Mouse (Mus musculus) liver, adult 2 months (tissue): ENCODE measurements around the gene Miox.

Experiments
- CTCF ChIP-seq: fragments of 200-500 bp; IDR thresholded peaks from 2 replicates; pipeline ENCODE4 v1.5.1; 2011; ENCODE audit warnings: low read depth, low read length, control low read depth
- POLR2A ChIP-seq: fragments of 200-500 bp; IDR thresholded peaks from 2 replicates; pipeline ENCODE4 v1.6.1; 2011; ENCODE audit warnings: low read length, control low read depth; ENCODE audit not compliant: insufficient read depth; ENCODE audit errors: extremely low read depth

- TF ChIP-seq CTCF (no peak), POLR2A (no peak)
Observed at GRCm38 (mm10) chr15:89377362-89377761, 43.2 kb downstream of the Miox start.
